Mouse (Mus musculus) heart, embryonic 15.5 days (tissue): ENCODE measurements around the gene Nav2. TPM values are rescaled to one million over a fixed set of nuclear protein-coding genes. Genes with fewer than 3 reads are reported as not detected.
A peak's percentile ranks its signal among the peaks of the same experiment; 100 is the strongest.

Source experiments
- ATAC-seq: fragments of 200-750 bp; cut with Nextera tagmentation; replicated peaks from 2 replicates; pipeline ENCODE4 v1.8.0; 2017; ENCODE audit warnings: low read depth, moderate TSS enrichment; ENCODE audit not compliant: insufficient number of reproducible peaks, insufficient read depth, low FRiP score
- H3K27ac ChIP-seq: fragments of 300-500 bp; sonication (generic); 2 replicates; pipeline ENCODE4 v1.5.1; 2015; ENCODE audit warnings: mild to moderate bottlenecking, inconsistent platforms
- H3K27me3 ChIP-seq: fragments of 300-500 bp; sonication (generic); 2 replicates; pipeline ENCODE4 v1.6.1; 2015; ENCODE audit warnings: inconsistent platforms
- H3K36me3 ChIP-seq: fragments of 300-500 bp; sonication (generic); 2 replicates; pipeline ENCODE4 v1.6.1; 2015; ENCODE audit warnings: mild to moderate bottlenecking, inconsistent platforms
- H3K4me1 ChIP-seq: fragments of 300-500 bp; sonication (generic); replicated peaks from 2 replicates; pipeline ENCODE4 v1.6.1; 2015; ENCODE audit warnings: inconsistent platforms
- H3K4me2 ChIP-seq: fragments of 300-500 bp; sonication (generic); 2 replicates; pipeline ENCODE4 v1.6.1; 2015; ENCODE audit warnings: inconsistent platforms, mild to moderate bottlenecking, moderate library complexity
- H3K4me3 ChIP-seq: fragments of 300-500 bp; sonication (generic); 2 replicates; pipeline ENCODE4 v1.5.1; 2015; ENCODE audit warnings: mild to moderate bottlenecking, inconsistent platforms
- H3K9ac ChIP-seq: fragments of 300-500 bp; sonication (generic); 2 replicates; pipeline ENCODE4 v1.6.1; 2015; ENCODE audit warnings: mild to moderate bottlenecking, inconsistent platforms
- H3K9me3 ChIP-seq: fragments of 300-500 bp; sonication (generic); replicated peaks from 2 replicates; pipeline ENCODE4 v1.6.1; 2016; ENCODE audit warnings: inconsistent platforms
- WGBS: fragments of 180-500 bp; shearing (Covaris S2); methylation state at CpG from one replicate; pipeline ENCODE4 v1.1.7; 2015; ENCODE audit warnings: mixed read lengths; 5-methylcytosine and 5-hydroxymethylcytosine counted together
- polyA plus RNA-seq: library from polyadenylated mRNA; unstranded; fragments of >200 nt; fragmentation: Nextera tagmentation; extraction: Ambion mirVana; gene quantifications from 2 replicates; pipeline ENCODE4 v1.2.1, GENCODE M21; 2015

Gene Nav2
- polyA plus RNA-seq, 1 experiment from 2014 or later = 30.7 TPM

- H3K27ac ChIP-seq = no peak overlapping the region
- H3K27me3 ChIP-seq = peaks cover 2% of the 10 kb centered on the region; the same call in 1 of the 2 replicates
- peaks cover 24% of the 10 kb centered on the region for H3K4me1 ChIP-seq
- no peak overlapping the region for H3K4me3 ChIP-seq
- WGBS = 79% methylated on average over 8 of the region's 8 CpGs
- no peaks in the 10 kb centered on the region for H3K9me3 ChIP-seq
- H3K4me2 ChIP-seq = no peak overlapping the region
- H3K9ac ChIP-seq = no peak overlapping the region
- no peak for ATAC-seq
- H3K36me3 ChIP-seq = no peaks in the 10 kb centered on the region
These were observed 367.6 kb downstream of the Nav2 start for GRCm38 (mm10) chr7:49276163-49276562.

GRCm38 (mm10) chr7:49277685-49278084 is 369.2 kb downstream of the Nav2 start:
- Histone ChIP-seq H3K27me3 (peaks cover 2% of the 10 kb centered on the region; the same call in 1 of the 2 replicates), H3K27ac (peak overlapping the region; percentile 41), H3K4me1 (peaks cover 20% of the 10 kb centered on the region), H3K9ac (no peak overlapping the region), H3K36me3 (no peaks in the 10 kb centered on the region), H3K4me3 (no peak overlapping the region), H3K9me3 (no peaks in the 10 kb centered on the region), H3K4me2 (no peak overlapping the region)
- 59% methylated on average over 4 of the region's 4 CpGs for WGBS
- no peak for ATAC-seq

DNA sequence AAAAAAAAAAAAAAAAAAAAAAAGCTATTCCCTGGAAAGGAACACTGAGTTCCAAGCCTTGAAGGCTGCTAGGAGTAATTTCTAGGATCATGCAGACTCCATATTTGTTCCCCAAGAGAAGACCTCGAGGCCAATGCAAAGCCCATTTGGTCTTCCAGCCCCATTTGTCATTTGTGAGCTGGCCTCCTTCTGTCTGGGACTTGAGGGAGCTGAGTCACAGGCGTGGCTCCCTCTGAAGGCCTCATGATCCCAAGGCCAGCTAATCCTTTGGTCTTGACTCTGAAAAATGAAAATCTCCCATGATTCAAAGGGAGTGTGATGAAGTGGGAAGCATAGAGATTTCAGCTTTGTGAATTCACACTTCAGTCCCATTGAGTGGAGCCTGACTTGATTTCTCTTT is 370.0 kb downstream of the Nav2 start:
- WGBS = 63% methylated on average over 2 of the region's 2 CpGs
- no peaks in the 10 kb centered on the region for H3K9me3 ChIP-seq
- no peak overlapping the region for H3K9ac ChIP-seq
- H3K4me2 ChIP-seq = no peak overlapping the region
- no peaks in the 10 kb centered on the region for H3K36me3 ChIP-seq
- ATAC-seq = no peak
- H3K4me1 ChIP-seq = peaks cover 12% of the 10 kb centered on the region
- 0 out of 2 replicates have a peak, but pooled peaks cover 2% of the 10 kb centered on the region for H3K27me3 ChIP-seq
- no peak overlapping the region for H3K27ac ChIP-seq
- no peak overlapping the region for H3K4me3 ChIP-seq

GRCm38 (mm10) chr7:49280427-49280826 is 371.9 kb downstream of the Nav2 start:
- Histone ChIP-seq H3K9ac (no peak overlapping the region), H3K4me2 (no peak overlapping the region), H3K4me3 (no peak overlapping the region), H3K36me3 (no peaks in the 10 kb centered on the region), H3K4me1 (peaks cover 23% of the 10 kb centered on the region), H3K9me3 (no peaks in the 10 kb centered on the region), H3K27ac (no peak overlapping the region), H3K27me3 (0 out of 2 replicates have a peak, but pooled peaks cover 2% of the 10 kb centered on the region)
- no peak for ATAC-seq
- 77% methylated on average over 5 of the region's 5 CpGs for WGBS

DNA sequence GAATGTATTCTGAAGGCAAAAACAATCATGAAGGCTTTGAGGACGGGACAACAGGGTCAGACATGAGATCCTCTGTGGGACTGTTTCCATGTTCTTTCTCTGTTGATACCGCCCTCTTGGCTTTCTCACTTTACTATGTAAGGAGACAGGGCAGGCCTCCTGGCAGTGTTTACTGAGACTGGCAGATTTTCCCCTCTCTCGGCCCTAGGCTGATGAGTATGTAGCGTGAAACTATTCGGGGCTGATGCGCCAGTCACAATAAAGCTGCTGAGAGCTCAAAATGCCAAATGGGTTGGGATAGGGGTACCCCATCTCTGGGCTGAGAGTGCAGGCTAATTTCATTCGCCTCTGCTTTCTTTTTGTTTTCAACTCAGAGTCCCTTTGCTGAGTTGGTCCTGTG is 373.9 kb downstream of the Nav2 start:
- Histone ChIP-seq H3K27ac (no peak overlapping the region), H3K27me3 (0 out of 2 replicates have a peak, but pooled peaks cover 2% of the 10 kb centered on the region), H3K36me3 (no peaks in the 10 kb centered on the region), H3K4me3 (no peak overlapping the region), H3K4me2 (no peak overlapping the region), H3K9ac (no peak overlapping the region), H3K4me1 (peaks cover 20% of the 10 kb centered on the region), H3K9me3 (no peaks in the 10 kb centered on the region)
- 78% methylated on average over 7 of the region's 7 CpGs for WGBS
- no peak for ATAC-seq

GRCm38 (mm10) chr7:49283507-49284361 is 375.2 kb downstream of the Nav2 start:
- 0 out of 2 replicates have a peak, but pooled peaks have one; percentile 33 for ATAC-seq
- Histone ChIP-seq H3K36me3 (no peaks in the 10 kb centered on the region), H3K27me3 (0 out of 2 replicates have a peak, but pooled peaks cover 2% of the 10 kb centered on the region), H3K4me1 (peaks cover 29% of the 10 kb centered on the region), H3K27ac (no peak overlapping the region), H3K4me3 (no peak overlapping the region), H3K9ac (no peak overlapping the region), H3K9me3 (no peaks in the 10 kb centered on the region), H3K4me2 (no peak overlapping the region)
- WGBS = 50% methylated on average over 11 of the region's 11 CpGs

DNA sequence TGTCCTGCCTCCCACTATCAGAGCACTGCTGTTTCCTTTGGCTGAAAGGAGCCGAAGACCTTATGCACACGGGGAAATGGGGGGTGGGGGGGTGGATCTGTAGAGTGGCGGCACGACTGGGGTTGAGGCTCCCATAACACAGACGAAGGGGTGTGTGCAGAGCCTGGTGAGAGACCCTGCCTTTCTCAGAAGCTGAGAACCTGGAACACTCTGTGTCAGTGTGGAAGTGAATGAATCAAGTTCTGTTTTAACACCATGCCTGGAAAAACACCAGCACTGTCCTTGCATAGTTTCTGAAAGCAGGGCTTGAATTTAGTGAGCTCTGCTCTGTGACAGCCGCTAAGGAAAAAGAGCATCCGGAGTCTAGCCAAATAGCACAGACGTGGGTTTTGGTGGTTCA is 379.7 kb downstream of the Nav2 start:
- no peak for ATAC-seq
- Histone ChIP-seq H3K9me3 (no peaks in the 10 kb centered on the region), H3K9ac (no peak overlapping the region), H3K27ac (no peak overlapping the region), H3K4me3 (no peak overlapping the region), H3K36me3 (0 out of 2 replicates have a peak, but pooled peaks cover 3% of the 10 kb centered on the region), H3K4me1 (peaks cover 34% of the 10 kb centered on the region), H3K27me3 (no peaks in the 10 kb centered on the region), H3K4me2 (no peak overlapping the region)
- 32% methylated on average over 8 of the region's 8 CpGs for WGBS

- Histone ChIP-seq H3K36me3 (0 out of 2 replicates have a peak, but pooled peaks cover 3% of the 10 kb centered on the region), H3K4me2 (no peak overlapping the region), H3K27ac (no peak overlapping the region), H3K9me3 (no peaks in the 10 kb centered on the region), H3K4me1 (peaks cover 18% of the 10 kb centered on the region), H3K4me3 (no peak overlapping the region), H3K9ac (no peak overlapping the region), H3K27me3 (no peaks in the 10 kb centered on the region)
- ATAC-seq = no peak
- 87% methylated on average over 4 of the region's 4 CpGs for WGBS
These were observed 381.8 kb downstream of the Nav2 start for GRCm38 (mm10) chr7:49290308-49290707.

DNA sequence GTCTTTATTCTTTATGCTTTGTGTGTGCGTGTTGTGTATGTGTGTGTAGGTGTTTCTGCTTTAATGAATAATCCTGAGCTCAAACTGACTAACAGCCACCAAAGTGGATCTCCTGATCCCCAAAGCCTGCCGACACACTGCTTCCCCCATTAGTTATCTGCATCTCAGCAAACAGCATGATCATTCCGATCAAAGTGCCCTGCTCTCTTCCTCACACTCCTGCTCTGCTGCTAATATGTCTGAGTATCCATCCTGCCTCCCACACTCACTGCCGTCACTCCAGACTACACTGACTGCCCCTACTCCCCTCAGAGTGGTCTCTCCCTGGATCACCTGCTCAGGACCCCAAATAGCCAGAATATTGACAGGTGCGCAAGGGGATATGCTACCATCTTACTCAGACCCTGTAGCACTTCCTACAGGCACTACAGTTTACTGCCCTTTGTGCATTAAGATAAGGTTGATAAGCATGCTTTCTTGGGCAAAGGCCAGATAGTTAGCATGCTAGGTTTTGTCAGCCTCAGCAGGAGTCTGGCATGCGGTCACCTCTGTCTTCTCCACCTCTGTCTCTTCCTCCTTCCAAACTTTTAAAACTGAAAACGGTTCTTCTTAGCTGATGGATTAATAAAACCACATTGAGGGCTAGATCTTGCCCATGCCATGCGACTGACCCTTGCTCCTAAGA is 382.8 kb downstream of the Nav2 start:
- 84% methylated on average over 8 of the region's 8 CpGs for WGBS
- 0 out of 2 replicates have a peak, but pooled peaks cover 3% of the 10 kb centered on the region for H3K36me3 ChIP-seq
- no peak overlapping the region for H3K27ac ChIP-seq
- peaks cover 17% of the 10 kb centered on the region for H3K4me1 ChIP-seq
- ATAC-seq = no peak
- no peak overlapping the region for H3K4me3 ChIP-seq
- H3K4me2 ChIP-seq = no peak overlapping the region
- H3K9ac ChIP-seq = no peak overlapping the region
- no peaks in the 10 kb centered on the region for H3K27me3 ChIP-seq
- no peaks in the 10 kb centered on the region for H3K9me3 ChIP-seq

- 86% methylated on average over 3 of the region's 3 CpGs for WGBS
- peaks cover 34% of the 10 kb centered on the region for H3K4me1 ChIP-seq
- ATAC-seq = no peak
- H3K9me3 ChIP-seq = no peaks in the 10 kb centered on the region
- H3K27me3 ChIP-seq = no peaks in the 10 kb centered on the region
- H3K4me2 ChIP-seq = no peak overlapping the region
- no peaks in the 10 kb centered on the region for H3K36me3 ChIP-seq
- H3K9ac ChIP-seq = no peak overlapping the region
- no peak overlapping the region for H3K27ac ChIP-seq
- no peak overlapping the region for H3K4me3 ChIP-seq
These were observed 388.6 kb downstream of the Nav2 start for GRCm38 (mm10) chr7:49297148-49297547.

DNA sequence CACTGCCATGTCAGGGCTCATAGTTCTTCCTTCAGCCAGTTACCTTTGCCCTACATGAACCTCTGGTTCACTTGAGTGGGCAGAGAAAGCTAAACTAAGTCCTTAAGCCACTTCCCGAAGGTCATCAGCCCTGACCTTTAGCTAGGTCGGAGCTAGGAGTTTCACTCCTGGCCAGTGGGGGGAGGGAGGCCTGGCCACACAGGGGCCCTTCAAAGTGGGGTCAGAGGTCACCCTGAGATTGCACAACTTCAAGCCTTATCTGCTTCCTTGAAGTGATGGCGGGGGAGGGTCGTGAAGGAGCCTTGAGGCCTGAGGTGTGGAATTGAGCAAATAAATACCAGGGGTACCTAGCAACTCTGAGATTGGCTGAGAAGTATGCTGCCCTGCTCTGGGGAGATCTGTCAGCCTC is 389.9 kb downstream of the Nav2 start:
- Histone ChIP-seq H3K4me1 (peaks cover 37% of the 10 kb centered on the region), H3K36me3 (no peaks in the 10 kb centered on the region), H3K27me3 (no peaks in the 10 kb centered on the region), H3K4me3 (no peak overlapping the region), H3K27ac (no peak overlapping the region), H3K4me2 (no peak overlapping the region), H3K9me3 (no peaks in the 10 kb centered on the region), H3K9ac (no peak overlapping the region)
- ATAC-seq = no peak
- WGBS = 34% methylated on average over 4 of the region's 4 CpGs
